Mouse (Mus musculus) liver, embryonic 15.5 days (tissue): ENCODE results near the gene Susd6. TPM values are rescaled to one million over a fixed set of nuclear protein-coding genes. Genes with fewer than 3 reads are reported as not detected.

Experiments
- ATAC-seq: fragments of 200-750 bp; cut with Nextera tagmentation; 2 replicates; pipeline ENCODE4 v1.8.0; 2017; ENCODE audit warnings: moderate number of reproducible peaks, mild to moderate bottlenecking, moderate library complexity; ENCODE audit not compliant: insufficient read depth
- H3K27ac ChIP-seq: fragments of 300-500 bp; sonication (generic); replicated peaks from 2 replicates; pipeline ENCODE4 v1.5.1; 2015; ENCODE audit warnings: mild to moderate bottlenecking, inconsistent platforms
- H3K27me3 ChIP-seq: fragments of 300-500 bp; sonication (generic); 2 replicates; pipeline ENCODE4 v1.6.1; 2015; ENCODE audit warnings: mild to moderate bottlenecking, inconsistent platforms
- H3K36me3 ChIP-seq: fragments of 300-500 bp; sonication (generic); replicated peaks from 2 replicates; pipeline ENCODE4 v1.6.1; 2015; ENCODE audit warnings: moderate library complexity, mild to moderate bottlenecking, inconsistent platforms
- H3K4me1 ChIP-seq: fragments of 300-500 bp; sonication (generic); replicated peaks from 2 replicates; pipeline ENCODE4 v1.6.1; 2015; ENCODE audit warnings: inconsistent platforms
- H3K4me2 ChIP-seq: fragments of 300-500 bp; sonication (generic); 2 replicates; pipeline ENCODE4 v1.6.1; 2015; ENCODE audit warnings: moderate library complexity, mild to moderate bottlenecking, inconsistent platforms
- H3K4me3 ChIP-seq: fragments of 300-500 bp; sonication (generic); replicated peaks from 2 replicates; pipeline ENCODE4 v1.5.1; 2015; ENCODE audit warnings: mild to moderate bottlenecking, inconsistent platforms
- H3K9ac ChIP-seq: fragments of 300-500 bp; sonication (generic); 2 replicates; pipeline ENCODE4 v1.6.1; 2015; ENCODE audit warnings: moderate library complexity, mild to moderate bottlenecking, inconsistent platforms
- H3K9me3 ChIP-seq: fragments of 300-500 bp; sonication (generic); replicated peaks from 2 replicates; pipeline ENCODE4 v1.6.1; 2016; ENCODE audit warnings: inconsistent platforms
- WGBS: fragments of 180-500 bp; shearing (Covaris S2); methylation state at CpG from one replicate; pipeline ENCODE4 v1.1.7; 2015; ENCODE audit warnings: mixed read lengths; ENCODE audit not compliant: insufficient replicate concordance; 5-methylcytosine and 5-hydroxymethylcytosine counted together
- polyA plus RNA-seq: library from polyadenylated mRNA; unstranded; fragments of >200 nt; fragmentation: Nextera tagmentation; extraction: Ambion mirVana; gene quantifications from 2 replicates; pipeline ENCODE4 v1.2.1, GENCODE M21; 2015

Susd6 gene
- polyA plus RNA-seq, 1 experiment from 2014 or later = 13.7 TPM

- WGBS = 81% methylated on average over 18 of the region's 18 CpGs
- Histone ChIP-seq H3K9ac (no peak overlapping the region), H3K9me3 (no peaks in the 10 kb centered on the region), H3K27me3 (peaks cover 9% of the 10 kb centered on the region; the same call in 1 of the 2 replicates), H3K27ac (no peak overlapping the region), H3K4me1 (0 out of 2 replicates have a peak, but pooled peaks cover 5% of the 10 kb centered on the region), H3K4me3 (no peak overlapping the region), H3K4me2 (no peak overlapping the region), H3K36me3 (no peaks in the 10 kb centered on the region)
- no peak for ATAC-seq
Observed at GRCm38 (mm10) chr12:80893720-80894494, 103.6 kb downstream of the Susd6 start.

- 16% methylated on average over 19 of the region's 19 CpGs for whole genome bisulfite sequencing
- peak; percentile 58; the same call in 1 of the 2 replicates for ATAC-seq
Observed at GRCm38 (mm10) chr12:80894973-80895570, 104.8 kb downstream of the Susd6 start.

GRCm38 (mm10) chr12:80909631-80910030, 119.3 kb downstream of the Susd6 start:
- no peak overlapping the region for H3K9ac ChIP-seq
- H3K36me3 ChIP-seq = no peaks in the 10 kb centered on the region
- H3K9me3 ChIP-seq = no peaks in the 10 kb centered on the region
- 61% methylated on average over 8 of the region's 8 CpGs for WGBS
- H3K4me3 ChIP-seq = no peak overlapping the region
- no peak overlapping the region for H3K4me2 ChIP-seq
- H3K4me1 ChIP-seq = no peaks in the 10 kb centered on the region
- ATAC-seq = peak; percentile 81
- H3K27ac ChIP-seq = 0 out of 2 replicates have a peak overlapping the region, but pooled peaks have one; percentile 33
- no peaks in the 10 kb centered on the region for H3K27me3 ChIP-seq

More at GRCm38 (mm10) chr12:80894973-80895570, 104.8 kb downstream of the Susd6 start:
- Histone ChIP-seq H3K4me2 (peak overlapping the region; percentile 29; the same call in 1 of the 2 replicates), H3K9ac (no peak overlapping the region), H3K9me3 (no peaks in the 10 kb centered on the region), H3K4me3 (no peak overlapping the region), H3K36me3 (no peaks in the 10 kb centered on the region), H3K27ac (no peak overlapping the region), H3K27me3 (peaks cover 9% of the 10 kb centered on the region; the same call in 1 of the 2 replicates), H3K4me1 (0 out of 2 replicates have a peak, but pooled peaks cover 5% of the 10 kb centered on the region)

GRCm38 (mm10) chr12:80917764-80918163, 127.5 kb downstream of the Susd6 start:
- 49% methylated on average over 7 of the region's 7 CpGs for WGBS
- Histone ChIP-seq H3K4me1 (peaks cover 1% of the 10 kb centered on the region; the same call in 1 of the 2 replicates), H3K4me2 (no peak overlapping the region), H3K36me3 (no peaks in the 10 kb centered on the region), H3K27me3 (peaks cover 26% of the 10 kb centered on the region), H3K9ac (no peak overlapping the region), H3K27ac (no peak overlapping the region), H3K4me3 (no peak overlapping the region), H3K9me3 (no peaks in the 10 kb centered on the region)
- no peak for ATAC-seq

- Histone ChIP-seq H3K4me2 (no peak overlapping the region), H3K9me3 (no peaks in the 10 kb centered on the region), H3K4me3 (no peak overlapping the region), H3K36me3 (no peaks in the 10 kb centered on the region), H3K9ac (no peak overlapping the region), H3K27me3 (peaks cover 49% of the 10 kb centered on the region), H3K27ac (no peak overlapping the region), H3K4me1 (peaks cover 24% of the 10 kb centered on the region)
- ATAC-seq = no peak
- 66% methylated on average over 5 of the region's 5 CpGs for WGBS
Observed at GRCm38 (mm10) chr12:80921301-80921700, 131.0 kb downstream of the Susd6 start.

- Histone ChIP-seq H3K9me3 (no peaks in the 10 kb centered on the region), H3K9ac (no peak overlapping the region), H3K4me2 (peak overlapping the region; percentile 39; the same call in 1 of the 2 replicates), H3K27me3 (peaks cover 49% of the 10 kb centered on the region), H3K27ac (no peak overlapping the region), H3K4me3 (no peak overlapping the region; the same call in 1 of the 2 replicates), H3K36me3 (no peaks in the 10 kb centered on the region), H3K4me1 (peaks cover 37% of the 10 kb centered on the region)
- no peak for ATAC-seq
- WGBS = 10% methylated on average over 7 of the region's 7 CpGs
Observed at GRCm38 (mm10) chr12:80922869-80923268, 132.6 kb downstream of the Susd6 start.

- H3K27ac ChIP-seq = no peak overlapping the region
- no peaks in the 10 kb centered on the region for H3K9me3 ChIP-seq
- H3K36me3 ChIP-seq = no peaks in the 10 kb centered on the region
- no peak overlapping the region for H3K4me3 ChIP-seq
- no peak overlapping the region for H3K9ac ChIP-seq
- 60% methylated on average over 5 of the region's 5 CpGs for WGBS
- no peak for ATAC-seq
- H3K27me3 ChIP-seq = peaks cover 49% of the 10 kb centered on the region
- no peak overlapping the region for H3K4me2 ChIP-seq
- H3K4me1 ChIP-seq = peaks cover 43% of the 10 kb centered on the region
Observed at GRCm38 (mm10) chr12:80923602-80924001, 133.3 kb downstream of the Susd6 start.

- Histone ChIP-seq H3K4me2 (no peak overlapping the region), H3K36me3 (no peaks in the 10 kb centered on the region), H3K27me3 (peaks cover 49% of the 10 kb centered on the region), H3K9ac (no peak overlapping the region), H3K27ac (no peak overlapping the region), H3K9me3 (no peaks in the 10 kb centered on the region), H3K4me1 (peaks cover 48% of the 10 kb centered on the region), H3K4me3 (no peak overlapping the region)
- no peak for ATAC-seq
- 61% methylated on average over 3 of the region's 3 CpGs for WGBS
Observed at GRCm38 (mm10) chr12:80924205-80924604, 133.9 kb downstream of the Susd6 start.

- H3K27me3 ChIP-seq = peaks cover 41% of the 10 kb centered on the region
- H3K27ac ChIP-seq = 0 out of 2 replicates have a peak overlapping the region, but pooled peaks have one; percentile 14
- H3K36me3 ChIP-seq = no peaks in the 10 kb centered on the region
- no peak overlapping the region for H3K9ac ChIP-seq
- ATAC-seq = no peak
- no peaks in the 10 kb centered on the region for H3K9me3 ChIP-seq
- peaks cover 63% of the 10 kb centered on the region for H3K4me1 ChIP-seq
- WGBS = 73% methylated on average over 7 of the region's 7 CpGs
- no peak overlapping the region for H3K4me2 ChIP-seq
- no peak overlapping the region for H3K4me3 ChIP-seq
Observed at GRCm38 (mm10) chr12:80925919-80926318, 135.6 kb downstream of the Susd6 start.

- no peak overlapping the region for H3K9ac ChIP-seq
- H3K4me1 ChIP-seq = peaks cover 69% of the 10 kb centered on the region
- WGBS = 31% methylated on average over 4 of the region's 4 CpGs
- H3K36me3 ChIP-seq = no peaks in the 10 kb centered on the region
- H3K4me2 ChIP-seq = no peak overlapping the region
- peak; percentile 45 for ATAC-seq
- no peaks in the 10 kb centered on the region for H3K9me3 ChIP-seq
- H3K27ac ChIP-seq = peak overlapping the region; percentile 57
- H3K27me3 ChIP-seq = peaks cover 34% of the 10 kb centered on the region
- H3K4me3 ChIP-seq = no peak overlapping the region
Observed at GRCm38 (mm10) chr12:80926550-80926949, 136.2 kb downstream of the Susd6 start.

- ATAC-seq = no peak
- H3K27me3 ChIP-seq = peaks cover 25% of the 10 kb centered on the region
- H3K4me2 ChIP-seq = no peak overlapping the region
- no peaks in the 10 kb centered on the region for H3K36me3 ChIP-seq
- no peak overlapping the region for H3K4me3 ChIP-seq
- H3K27ac ChIP-seq = 0 out of 2 replicates have a peak overlapping the region, but pooled peaks have one; percentile 19
- no peaks in the 10 kb centered on the region for H3K9me3 ChIP-seq
- H3K4me1 ChIP-seq = peaks cover 75% of the 10 kb centered on the region
- no peak overlapping the region for H3K9ac ChIP-seq
- 57% methylated on average over 1 of the region's 1 CpGs for WGBS
Observed at GRCm38 (mm10) chr12:80927518-80927917, 137.2 kb downstream of the Susd6 start.
